Mouse (Mus musculus) spleen, adult 12 weeks (tissue): ENCODE results near the gene Fut2.

Experiments
- DNase-seq: peaks from one replicate; pipeline ENCODE4 v3.0.0; 2022; ENCODE audit warnings: low spot score

Gene Fut2

GRCm38 (mm10) chr7:45598960-45599879 is 67.0 kb downstream of the Fut2 start:
- no peak for DNase-seq
